Mouse (Mus musculus) erythroblast, embryonic 14.5 days (primary cell): ENCODE measurements around the gene Cer1.

Experiments
- GATA1 ChIP-seq: IDR thresholded peaks from 2 replicates; pipeline ENCODE4 v1.6.1; 2012; ENCODE audit warnings: low read length, inconsistent platforms, mixed read lengths
- TAL1 ChIP-seq: IDR thresholded peaks from 3 replicates; pipeline ENCODE4 v1.6.1; 2012; ENCODE audit warnings: low read length, inconsistent platforms, mixed read lengths

- TF ChIP-seq GATA1, result no peak
- no peak for TF ChIP-seq TAL1
These were observed at the start of gene Cer1 for GRCm38 (mm10) chr4:82884636-82885534.
